Comparison of ENCODE assay signal across 26 mouse cellular contexts in genomic region chr1:106483008-106483407, GRCm38 (mm10).
A peak's percentile ranks its signal among the peaks of the same experiment; 100 is the strongest.
DNase-seq lines count a peak whose midpoint lies in the region; ATAC-seq and TF ChIP-seq lines count a peak whose summit lies in the region.
"Had no signal": no experiment of that assay in that cellular context is flagged by ENCODE, and none has a peak within 500 bp of the region (broad histone marks: within the 10 kb centered on the region; RNA-seq: fewer than 3 reads in every experiment).

No protein-coding gene starts in this region.

- H3K27me3 ChIP-seq in forebrain, embryonic 16.5 days (replicated peaks; ENCODE audit: control insufficient read depth, insufficient read depth, low read length), result no peaks in the 10 kb centered on the region
- no peaks in the 10 kb centered on the region for H3K27me3 ChIP-seq in forebrain, embryonic 13.5 days
- H3K27me3 ChIP-seq in limb, embryonic 14.5 days (ENCODE audit: control insufficient read depth, insufficient read depth, low read length), result no peaks in the 10 kb centered on the region
- H3K27me3 ChIP-seq in limb, embryonic 10.5 days (ENCODE audit: low read depth, poor library complexity, severe bottlenecking), result no peaks in the 10 kb centered on the region
- peaks cover 11 to 16% of the 10 kb centered on the region in 2 experiments for H3K27me3 ChIP-seq in MEL (ENCODE audit: control insufficient read depth in 1 of 2, insufficient read depth in 2 of 2, low read length in 2 of 2)
- no peaks in the 10 kb centered on the region for H3K27me3 ChIP-seq in kidney, embryonic 16.5 days (ENCODE audit: insufficient read depth, low read length)
- H3K27me3 ChIP-seq: embryonic facial prominence, embryonic 15.5 days; neural tube, embryonic 12.5 days had no signal

- peaks cover under 1% of the 10 kb centered on the region; the same call in 1 of the 2 replicates for H3K4me1 ChIP-seq in forebrain, embryonic 16.5 days (replicated peaks; ENCODE audit: control insufficient read depth, insufficient read depth, low read length)
- no peaks in the 10 kb centered on the region for H3K4me1 ChIP-seq in forebrain, embryonic 13.5 days
- no peaks in the 10 kb centered on the region for H3K4me1 ChIP-seq in limb, embryonic 14.5 days (ENCODE audit: control insufficient read depth, insufficient read depth, low read length)
- H3K4me1 ChIP-seq in limb, embryonic 10.5 days, result no peaks in the 10 kb centered on the region
- H3K4me1 ChIP-seq in MEL (ENCODE audit: control insufficient read depth in 1 of 2, insufficient read depth in 2 of 2, low read length in 2 of 2), result no peaks in the 10 kb centered on the region
- H3K4me1 ChIP-seq in kidney, embryonic 16.5 days (ENCODE audit: insufficient read depth, low read length), result no peaks in the 10 kb centered on the region
- H3K4me1 ChIP-seq: embryonic facial prominence, embryonic 15.5 days; hindbrain, embryonic 10.5 days had no signal

- H3K9ac ChIP-seq in forebrain, embryonic 16.5 days (replicated peaks; ENCODE audit: low read depth, low read length), result no peak overlapping the region
- H3K9ac ChIP-seq in forebrain, embryonic 13.5 days, result no peak overlapping the region
- H3K9ac ChIP-seq in limb, embryonic 14.5 days (ENCODE audit: low read depth, low read length, severe bottlenecking), result no peak overlapping the region
- no peak overlapping the region for H3K9ac ChIP-seq in MEL (ENCODE audit: control insufficient read depth, low read depth, low read length, poor library complexity, severe bottlenecking)
- no peak overlapping the region for H3K9ac ChIP-seq in kidney, embryonic 16.5 days (replicated peaks; ENCODE audit: low read length)
- H3K9ac ChIP-seq: embryonic facial prominence, embryonic 15.5 days; liver, embryonic 14.5 days; neural tube, embryonic 12.5 days had no signal

- 0 out of 2 replicates have a peak, but pooled peaks have one; percentile 28 for ATAC-seq in forebrain, embryonic 16.5 days
- ATAC-seq in forebrain, embryonic 13.5 days, result no peak
- no peak for ATAC-seq in limb, embryonic 14.5 days (ENCODE audit: low FRiP score, low read depth)
- no peak for ATAC-seq in kidney, embryonic 16.5 days (ENCODE audit: low FRiP score, low TSS enrichment)
- ATAC-seq: intestine, postnatal 0 days had no signal

- H3K36me3 ChIP-seq in forebrain, embryonic 16.5 days (ENCODE audit: control insufficient read depth, insufficient read depth), result no peaks in the 10 kb centered on the region
- no peaks in the 10 kb centered on the region for H3K36me3 ChIP-seq in forebrain, embryonic 13.5 days (ENCODE audit: poor library complexity, severe bottlenecking)
- no peaks in the 10 kb centered on the region for H3K36me3 ChIP-seq in limb, embryonic 14.5 days (ENCODE audit: control insufficient read depth, insufficient read depth, low read length)
- no peaks in the 10 kb centered on the region for H3K36me3 ChIP-seq in limb, embryonic 10.5 days
- no peaks in the 10 kb centered on the region for H3K36me3 ChIP-seq in MEL (ENCODE audit: control insufficient read depth in 1 of 2, insufficient read depth in 2 of 2, low read length in 2 of 2)
- no peaks in the 10 kb centered on the region for H3K36me3 ChIP-seq in kidney, embryonic 16.5 days (ENCODE audit: insufficient read depth, low read length)
- H3K36me3 ChIP-seq: embryonic facial prominence, embryonic 15.5 days; hindbrain, embryonic 10.5 days; neural tube, embryonic 12.5 days had no signal

- TF ChIP-seq EP300 in MEL (IDR thresholded peaks at IDR 0.05; ENCODE audit: low read depth in 1 of 2, low read length in 2 of 2), result no peak

- H3K4me2 ChIP-seq in forebrain, embryonic 16.5 days (ENCODE audit: low read length), result no peak overlapping the region
- H3K4me2 ChIP-seq in forebrain, embryonic 13.5 days, result no peak overlapping the region
- H3K4me2 ChIP-seq in limb, embryonic 14.5 days (replicated peaks; ENCODE audit: low read depth, low read length, severe bottlenecking), result no peak overlapping the region
- H3K4me2 ChIP-seq in kidney, embryonic 16.5 days (replicated peaks; ENCODE audit: low read depth, low read length), result no peak overlapping the region
- H3K4me2 ChIP-seq: embryonic facial prominence, embryonic 15.5 days; neural tube, embryonic 12.5 days had no signal

- no peaks in the 10 kb centered on the region for H3K79me2 ChIP-seq in MEL (ENCODE audit: control insufficient read depth, insufficient read depth, low read length, poor library complexity)

- peak; percentile 27 for DNase-seq in limb, embryonic 14.5 days (ENCODE audit: low spot score)
- no peak for DNase-seq in limb, embryonic 10.5 days (ENCODE audit: low spot score)
- DNase-seq in MEL (ENCODE audit: low read depth, low spot score), result peak; percentile 36
- peak; percentile 42 for DNase-seq in MN1 (ENCODE audit: low spot score)
- DNase-seq in Muller cell, postnatal 12 days (ENCODE audit: inconsistent ontology term), result no peak
- DNase-seq: adrenal gland, postnatal 25 days; B cell, adult 2 months; cerebellum, adult 9-10 months; gastrocnemius, postnatal 14 days; heart, postnatal 14 days; liver; lung, adult 2 months; midbrain, embryonic 14.5 days; right cerebral cortex, adult 18-20 months; spleen, adult 18-20 months; thymus, postnatal 14 days had no signal

- no peak for TF ChIP-seq RAD21 in MEL (IDR thresholded peaks at IDR 0.05; ENCODE audit: low read depth, low read length)

- TF ChIP-seq POLR2A in limb, embryonic 14.5 days (IDR thresholded peaks at IDR 0.05; ENCODE audit: borderline replicate concordance, extremely low read depth, insufficient read depth, insufficient read length), result no peak
- no peak for TF ChIP-seq POLR2A in MEL (IDR thresholded peaks at IDR 0.05; ENCODE audit: control insufficient read depth in 1 of 2, insufficient read depth in 1 of 2, low read depth in 1 of 2, low read length in 2 of 2, poor library complexity in 1 of 2)

- no peak for TF ChIP-seq CTCF in MEL (IDR thresholded peaks at IDR 0.05 in 2 of 3, conservative IDR thresholded peaks at IDR 0.05 in 1 of 3; ENCODE audit: control insufficient read depth in 1 of 3, insufficient read depth in 1 of 3, low read depth in 2 of 3, low read length in 3 of 3, poor library complexity in 1 of 3, severe bottlenecking in 1 of 3)

- H3K27ac ChIP-seq in forebrain, embryonic 16.5 days (ENCODE audit: low read length), result no peak overlapping the region
- H3K27ac ChIP-seq in forebrain, embryonic 13.5 days, result no peak overlapping the region
- no peak overlapping the region for H3K27ac ChIP-seq in limb, embryonic 14.5 days (replicated peaks; ENCODE audit: low read depth, low read length)
- no peak overlapping the region for H3K27ac ChIP-seq in limb, embryonic 10.5 days
- no peak overlapping the region for H3K27ac ChIP-seq in MEL (ENCODE audit: control insufficient read depth, low read depth, low read length)
- H3K27ac ChIP-seq in kidney, embryonic 16.5 days (ENCODE audit: low read length), result no peak overlapping the region
- H3K27ac ChIP-seq: embryonic facial prominence, embryonic 15.5 days; hindbrain, embryonic 10.5 days; layer of hippocampus, adult 2 months; liver, embryonic 14.5 days; neural tube, embryonic 12.5 days had no signal

- 41% methylated on average over 3 of the region's 3 CpGs for WGBS in forebrain, embryonic 16.5 days
- 74% methylated on average over 3 of the region's 3 CpGs for WGBS in forebrain, embryonic 13.5 days
- 48% methylated on average over 3 of the region's 3 CpGs for WGBS in limb, embryonic 14.5 days
- WGBS in limb, embryonic 10.5 days, result 80% methylated on average over 3 of the region's 3 CpGs
- WGBS in kidney, embryonic 16.5 days, result 57% methylated on average over 3 of the region's 3 CpGs

- no peak overlapping the region for H3K4me3 ChIP-seq in forebrain, embryonic 16.5 days (replicated peaks; ENCODE audit: low read length)
- no peak overlapping the region for H3K4me3 ChIP-seq in forebrain, embryonic 13.5 days
- no peak overlapping the region for H3K4me3 ChIP-seq in limb, embryonic 14.5 days (replicated peaks; ENCODE audit: low read length)
- no peak overlapping the region for H3K4me3 ChIP-seq in limb, embryonic 10.5 days
- no peak overlapping the region for H3K4me3 ChIP-seq in MEL (ENCODE audit: control insufficient read depth in 1 of 2, insufficient read depth in 1 of 2, low read depth in 2 of 2, low read length in 2 of 2)
- H3K4me3 ChIP-seq in kidney, embryonic 16.5 days (ENCODE audit: low read length), result no peak overlapping the region
- H3K4me3 ChIP-seq: embryonic facial prominence, embryonic 15.5 days; hindbrain, embryonic 10.5 days; layer of hippocampus, adult 2 months; myocyte; neural tube, embryonic 12.5 days had no signal

- no peaks in the 10 kb centered on the region for H3K9me3 ChIP-seq in forebrain, embryonic 16.5 days (ENCODE audit: control insufficient read depth, low read length)
- H3K9me3 ChIP-seq in forebrain, embryonic 13.5 days (replicated peaks), result no peaks in the 10 kb centered on the region
- H3K9me3 ChIP-seq in limb, embryonic 14.5 days (ENCODE audit: control insufficient read depth, low read length), result no peaks in the 10 kb centered on the region
- no peaks in the 10 kb centered on the region for H3K9me3 ChIP-seq in limb, embryonic 10.5 days (replicated peaks)
- H3K9me3 ChIP-seq in MEL (replicated peaks; ENCODE audit: insufficient read depth, low read length), result no peaks in the 10 kb centered on the region
- no peaks in the 10 kb centered on the region for H3K9me3 ChIP-seq in kidney, embryonic 16.5 days (ENCODE audit: low read length)
- H3K9me3 ChIP-seq: embryonic facial prominence, embryonic 15.5 days; hindbrain, embryonic 10.5 days; neural tube, embryonic 12.5 days had no signal

TF ChIP-seq in MEL, 35 proteins besides CTCF, POLR2A, EP300 and RAD21:
- TF ChIP-seq MAX (IDR thresholded peaks at IDR 0.05; ENCODE audit: low read length) (no peak), RCOR1 (IDR thresholded peaks at IDR 0.05; ENCODE audit: low read depth, low read length) (no peak), ZC3H11A (IDR thresholded peaks at IDR 0.05; ENCODE audit: low read depth, low read length) (no peak)

Comparison
In these comparisons a context has a peak if more than half of its experiments do, and no peak if none do; other contexts are left out.
1. DNase-seq: peak in limb, embryonic 14.5 days (single experiment), MEL (single experiment) and MN1 (single experiment); none in limb, embryonic 10.5 days (single experiment) and Muller cell, postnatal 12 days (single experiment).